Mouse (Mus musculus): ENCODE measurements around the gene Cd69. TPM values are rescaled to one million over a fixed set of nuclear protein-coding genes. Genes with fewer than 3 reads are reported as not detected.

The Cd69 gene
- total RNA-seq, 2 experiments from 2014 or later = 0.28 TPM; not detected in 1

GRCm38 (mm10) chr6:129254314-129254713 is 20.9 kb downstream of the Cd69 start:
- intact Hi-C loops (cut with DNase I) = loop anchor here (2.0 kb wide), 1 partner anchor 222 kb away; no protein-coding TSS in a partner anchor
- no peak for DNase-seq

DNA sequence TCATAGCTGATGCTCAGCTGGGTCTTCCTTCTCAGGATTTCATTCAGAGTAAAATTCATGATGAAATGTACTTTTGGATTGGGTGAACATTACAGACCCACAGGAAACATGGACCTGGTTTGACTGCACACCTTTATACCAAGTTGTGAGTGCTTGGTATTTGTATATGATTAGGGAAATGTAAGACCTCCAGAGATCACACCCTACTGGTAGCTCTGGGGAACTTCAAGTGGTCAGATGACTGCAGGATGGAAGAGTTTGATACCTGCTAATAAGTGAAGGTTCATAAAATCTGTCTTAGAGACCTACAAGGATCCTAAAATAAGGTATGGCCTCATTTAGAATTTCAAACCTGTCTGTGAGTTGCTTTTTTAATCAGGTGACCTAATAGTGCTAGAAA is 27.0 kb downstream of the Cd69 start:
- intact Hi-C loops (cut with DNase I) = no loop called here
- DNase-seq = no peak

- intact Hi-C loops (cut with DNase I) = no loop called here
- no peak for DNase-seq
Observed at GRCm38 (mm10) chr6:129246992-129247391, 28.2 kb downstream of the Cd69 start.

DNA sequence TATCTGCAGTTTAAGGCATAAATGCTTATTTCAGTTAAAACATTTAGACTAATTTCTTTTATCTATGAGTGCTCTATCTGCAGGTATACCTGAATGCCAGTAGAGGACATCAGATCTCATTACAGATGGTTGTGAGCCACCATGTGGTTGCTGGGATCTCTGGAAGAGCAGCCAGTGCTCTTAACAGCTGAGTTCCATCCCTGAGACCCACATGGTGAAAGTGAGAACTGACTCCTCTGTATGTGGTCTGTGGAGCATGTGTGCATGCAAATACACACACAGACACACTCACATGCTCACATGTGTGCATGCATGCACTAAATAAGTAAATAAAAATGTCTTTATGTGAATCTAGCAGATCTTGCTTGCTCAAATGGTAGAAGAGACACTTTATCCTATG is 29.4 kb downstream of the Cd69 start:
- DNase-seq = no peak
- intact Hi-C loops (cut with DNase I) = no loop called here

- intact Hi-C loops (cut with DNase I) = no loop called here
- DNase-seq = no peak
Observed at GRCm38 (mm10) chr6:129241907-129242306, 33.3 kb downstream of the Cd69 start.

GRCm38 (mm10) chr6:129241471-129241870 is 33.8 kb downstream of the Cd69 start:
- intact Hi-C loops (cut with DNase I) = no loop called here
- no peak for DNase-seq

- DNase-seq = no peak
- intact Hi-C loops (cut with DNase I) = loop anchor here (1.0 kb wide), 1 partner anchor 145 kb away; no protein-coding TSS in a partner anchor
Observed at GRCm38 (mm10) chr6:129239564-129240248, 35.5 kb downstream of the Cd69 start.

GRCm38 (mm10) chr6:129238275-129239038 is 36.8 kb downstream of the Cd69 start:
- DNase-seq = peak; percentile 64 to 81
- intact Hi-C loops (cut with DNase I) = no loop called here

DNA sequence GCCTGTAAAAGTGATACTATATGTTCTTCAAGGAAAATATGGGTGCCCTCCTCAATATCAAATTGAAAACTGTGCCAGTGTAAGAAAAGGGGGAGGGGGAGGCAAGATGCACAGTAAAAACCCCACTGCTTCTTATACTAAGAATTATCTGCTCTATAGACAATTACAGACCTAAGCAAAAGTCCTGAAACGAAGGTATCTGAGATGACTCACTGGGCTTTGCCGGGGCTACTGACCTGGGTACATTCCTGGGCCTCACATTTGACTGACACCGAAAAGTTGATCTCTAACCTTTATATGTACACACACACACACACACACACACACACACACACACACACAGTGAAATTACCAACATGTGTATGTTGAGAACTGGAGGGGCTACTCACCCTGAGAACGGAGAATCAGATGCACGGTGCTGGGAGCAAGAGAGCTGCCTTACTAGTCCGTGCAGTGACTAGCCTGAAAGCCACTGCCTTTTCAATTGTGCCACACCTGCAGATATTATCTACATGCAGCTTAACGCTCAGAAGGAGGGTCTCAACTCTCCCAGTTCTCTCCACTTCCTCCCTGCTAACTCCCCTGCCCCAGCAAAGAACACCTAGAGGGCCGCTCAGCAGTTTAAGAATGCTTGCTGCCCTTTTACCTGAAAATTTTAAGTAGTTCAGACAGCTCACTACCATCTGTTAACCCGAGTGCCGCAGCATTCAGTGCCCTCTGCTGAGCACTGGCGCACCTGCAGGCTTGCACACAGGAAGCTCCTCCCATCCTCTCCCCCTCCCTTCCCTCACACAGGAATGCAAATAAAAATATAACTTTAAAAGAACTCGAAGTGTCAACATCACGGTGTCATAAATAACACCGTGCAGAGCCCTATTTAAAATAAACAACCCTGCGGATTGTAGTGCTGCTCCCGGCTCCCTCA is 37.6 kb downstream of the Cd69 start:
- intact Hi-C loops (cut with DNase I) = loop anchor here (1.0 kb wide), 1 partner anchor 56 kb away; no protein-coding TSS in a partner anchor
- peak; percentile 85 to 87 for DNase-seq

- intact Hi-C loops (cut with DNase I) = loop anchor here (1.0 kb wide), 1 partner anchor 55 kb away; no protein-coding TSS in a partner anchor
- DNase-seq = no peak
Observed at GRCm38 (mm10) chr6:129236652-129237342, 38.4 kb downstream of the Cd69 start.

DNA sequence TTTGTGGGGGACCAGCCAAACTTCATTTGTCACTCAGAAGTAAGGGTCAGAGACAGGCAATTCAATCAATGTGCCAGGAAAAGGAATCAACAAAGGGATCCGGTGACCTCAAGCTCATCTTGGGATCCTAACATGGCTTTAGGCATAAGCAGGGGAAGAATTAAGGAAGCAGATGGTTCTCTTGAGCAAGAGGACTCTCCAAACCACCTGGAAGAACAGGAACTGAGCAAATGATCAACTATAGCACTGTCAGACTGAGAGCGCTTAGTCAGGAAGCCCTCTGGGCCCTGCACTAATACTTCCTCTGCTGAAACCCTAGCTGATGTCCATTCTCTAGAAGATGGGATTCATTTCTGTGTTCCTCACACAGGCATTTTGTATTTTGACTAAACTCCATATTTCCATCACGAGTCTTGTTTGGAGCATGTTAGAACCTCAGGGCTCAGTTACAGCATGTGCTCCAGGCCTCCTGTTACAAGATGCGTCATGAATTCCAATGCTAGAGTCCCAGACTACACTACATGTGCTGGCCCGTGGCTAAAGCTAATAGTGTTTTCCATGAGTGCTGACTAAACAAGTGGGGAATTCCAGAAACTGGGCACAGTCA is 39.3 kb downstream of the Cd69 start:
- DNase-seq = no peak
- intact Hi-C loops (cut with DNase I) = no loop called here

- no peak for DNase-seq
- intact Hi-C loops (cut with DNase I) = loop anchor here (5.0 kb wide), 1 partner anchor 472 kb away; no protein-coding TSS in a partner anchor
Observed at GRCm38 (mm10) chr6:129234456-129235360, 40.5 kb downstream of the Cd69 start.

GRCm38 (mm10) chr6:129233955-129234369 is 41.3 kb downstream of the Cd69 start:
- intact Hi-C loops (cut with DNase I) = loop anchor here (5.0 kb wide), 1 partner anchor 472 kb away; no protein-coding TSS in a partner anchor
- no peak for DNase-seq

- intact Hi-C loops (cut with DNase I) = loop anchor here (5.0 kb wide), 1 partner anchor 471 kb away; no protein-coding TSS in a partner anchor
- DNase-seq = no peak
Observed at GRCm38 (mm10) chr6:129233366-129233954, 41.8 kb downstream of the Cd69 start.

- intact Hi-C loops (cut with DNase I) = loop anchor here (5.0 kb wide), 1 partner anchor 471 kb away; no protein-coding TSS in a partner anchor
- DNase-seq = no peak
Observed at GRCm38 (mm10) chr6:129232842-129233205, 42.4 kb downstream of the Cd69 start.

- intact Hi-C loops (cut with DNase I) = loop anchor here (5.0 kb wide), 1 partner anchor 470 kb away; no protein-coding TSS in a partner anchor
- DNase-seq = no peak
Observed at GRCm38 (mm10) chr6:129232005-129232841, 43.0 kb downstream of the Cd69 start.

All from heart, postnatal 36 days (tissue).